Mouse (Mus musculus) spleen, postnatal 36 days (tissue): ENCODE measurements around the gene Usp30.

Experiments
- DNase-seq, 2 experiments: peaks; one replicate each; pipeline ENCODE4 v3.0.0; 2022; ENCODE audit warnings: low spot score in 2 of 2, mixed read lengths in 1 of 2

The Usp30 gene

GRCm38 (mm10) chr5:114065161-114065560 lies at the start of gene Usp30:
Usp30 (plus strand) TSS chr5:114065461.
- DNase-seq, result no peak

- DNase-seq, result no peak
These were observed 40.9 kb upstream of the Usp30 start for GRCm38 (mm10) chr5:114024390-114024789.

GRCm38 (mm10) chr5:114024885-114025284 lies 40.4 kb upstream of the Usp30 start:
- no peak for DNase-seq

- no peak for DNase-seq
These were observed 37.9 kb upstream of the Usp30 start for GRCm38 (mm10) chr5:114027217-114027944.

- DNase-seq, result no peak
These were observed 37.1 kb upstream of the Usp30 start for GRCm38 (mm10) chr5:114028111-114028510.

- no peak for DNase-seq
These were observed 34.6 kb upstream of the Usp30 start for GRCm38 (mm10) chr5:114030652-114031051.

GRCm38 (mm10) chr5:114032161-114032763 lies 33.0 kb upstream of the Usp30 start:
- no peak for DNase-seq

- no peak for DNase-seq
These were observed 30.9 kb upstream of the Usp30 start for GRCm38 (mm10) chr5:114034393-114034792.

GRCm38 (mm10) chr5:114035111-114035510 lies 30.1 kb upstream of the Usp30 start:
- DNase-seq, result no peak

- no peak for DNase-seq
These were observed 24.8 kb upstream of the Usp30 start for GRCm38 (mm10) chr5:114040508-114040907.

- DNase-seq, result no peak
These were observed 24.4 kb upstream of the Usp30 start for GRCm38 (mm10) chr5:114040911-114041310.

- DNase-seq, result peak; percentile 18 to 21
These were observed 23.8 kb upstream of the Usp30 start for GRCm38 (mm10) chr5:114041327-114041930.

- no peak for DNase-seq
These were observed 21.5 kb upstream of the Usp30 start for GRCm38 (mm10) chr5:114043800-114044199.

GRCm38 (mm10) chr5:114045134-114045533 lies 20.1 kb upstream of the Usp30 start:
- DNase-seq, result no peak

- DNase-seq, result no peak
These were observed 19.1 kb upstream of the Usp30 start for GRCm38 (mm10) chr5:114046151-114046550.

GRCm38 (mm10) chr5:114046604-114047003 lies 18.7 kb upstream of the Usp30 start:
- no peak for DNase-seq

- DNase-seq, result no peak
These were observed 18.1 kb upstream of the Usp30 start for GRCm38 (mm10) chr5:114047182-114047581.

- no peak for DNase-seq
These were observed 16.4 kb upstream of the Usp30 start for GRCm38 (mm10) chr5:114048731-114049308.

- DNase-seq, result peak in 1 of 2 experiments; percentile 8
These were observed 13.0 kb upstream of the Usp30 start for GRCm38 (mm10) chr5:114052246-114052761.

GRCm38 (mm10) chr5:114057129-114057731 lies 8.0 kb upstream of the Usp30 start:
- no peak for DNase-seq

GRCm38 (mm10) chr5:114061675-114062074 lies 3.6 kb upstream of the Usp30 start:
- no peak for DNase-seq

GRCm38 (mm10) chr5:114063958-114064357 lies 1.3 kb upstream of the Usp30 start:
- no peak for DNase-seq
